Mouse (Mus musculus) spleen, adult 2 months (tissue): ENCODE measurements at regions not wholly inside any gene's neighbourhood (a gene's known extent, or its start where the extent isn't known, plus 50 kb on each side); places are given as distances from the start of the nearest gene placed in this dataset.

Experiments
- DNase-seq, 2 experiments: peaks; one replicate each; pipeline versions ENCODE4 v3.0.0 to v3.0.0-alpha.2; 2012 to 2021; ENCODE audit warnings: low spot score in 2 of 2, low read depth in 1 of 2
- H3K27ac ChIP-seq: fragments of 200-500 bp; 2 replicates; pipeline ENCODE4 v1.5.1; 2012; ENCODE audit warnings: low read length, inconsistent platforms; ENCODE audit not compliant: insufficient read depth
- H3K27me3 ChIP-seq: fragments of 200-500 bp; 2 replicates; pipeline ENCODE4 v1.6.1; 2012; ENCODE audit warnings: mild to moderate bottlenecking, moderate library complexity, low read length, inconsistent platforms; ENCODE audit not compliant: control insufficient read depth, insufficient read depth
- H3K36me3 ChIP-seq: fragments of 200-500 bp; 2 replicates; pipeline ENCODE4 v1.6.1; 2012; ENCODE audit warnings: mild to moderate bottlenecking, low read length, inconsistent platforms; ENCODE audit not compliant: control insufficient read depth, insufficient read depth
- H3K4me1 ChIP-seq: fragments of 200-500 bp; 2 replicates; pipeline ENCODE4 v1.6.1; 2011; ENCODE audit warnings: inconsistent platforms; ENCODE audit not compliant: control insufficient read depth, insufficient read depth, insufficient read length
- H3K4me3 ChIP-seq: fragments of 200-500 bp; 2 replicates; pipeline ENCODE4 v1.5.1; 2011; ENCODE audit warnings: mild to moderate bottlenecking, inconsistent platforms; ENCODE audit not compliant: insufficient read depth, insufficient read length; ENCODE audit errors: extremely low read depth
- CTCF ChIP-seq: fragments of 200-500 bp; IDR thresholded peaks from 2 replicates; pipeline ENCODE4 v1.5.1; 2011; ENCODE audit warnings: mild to moderate bottlenecking, inconsistent platforms; ENCODE audit not compliant: insufficient read depth, insufficient read length, insufficient replicate concordance; ENCODE audit errors: extremely low read depth
- POLR2A ChIP-seq: fragments of 200-500 bp; IDR thresholded peaks from 2 replicates; pipeline ENCODE4 v1.6.1; 2011; ENCODE audit warnings: low read depth, low read length, inconsistent platforms
- WGBS: fragments of 180-500 bp; shearing (Covaris S2); methylation state at CpG from one replicate; pipeline ENCODE4 v1.1.7; 2018; 5-methylcytosine and 5-hydroxymethylcytosine counted together

GRCm38 (mm10) chr13:93243076-93243475, 50.9 kb upstream of the Tent2 start:
- DNase-seq = peak; percentile 65 to 78
- no peak overlapping the region for H3K4me3 ChIP-seq
- H3K27ac ChIP-seq = no peak overlapping the region
- no peaks in the 10 kb centered on the region for H3K36me3 ChIP-seq
- TF ChIP-seq POLR2A = no peak
- TF ChIP-seq CTCF = peak; percentile 65; the same call in 1 of the 2 replicates
- 58% methylated on average over 2 of the region's 2 CpGs for WGBS
- no peaks in the 10 kb centered on the region for H3K27me3 ChIP-seq
- peaks cover 4% of the 10 kb centered on the region; the same call in 1 of the 2 replicates for H3K4me1 ChIP-seq

- H3K4me1 ChIP-seq = peaks cover 3% of the 10 kb centered on the region; the same call in 1 of the 2 replicates
- H3K4me3 ChIP-seq = no peak overlapping the region
- 13% methylated on average over 4 of the region's 4 CpGs for WGBS
- DNase-seq = no peak
- TF ChIP-seq CTCF (no peak), POLR2A (no peak)
- H3K27me3 ChIP-seq = no peaks in the 10 kb centered on the region
- H3K36me3 ChIP-seq = no peaks in the 10 kb centered on the region
- H3K27ac ChIP-seq = no peak overlapping the region
These were observed 50.7 kb upstream of the Homer1 start for GRCm38 (mm10) chr13:93248711-93249110.
